Mouse (Mus musculus): Measurements from ENCODE around the gene Cpox.
A peak's percentile ranks its signal among the peaks of the same experiment; 100 is the strongest.

Cpox gene

GRCm38 (mm10) chr16:58670643-58671042 lies 551 bp downstream of the Cpox start:
- peak; percentile 12 to 29 for DNase-seq

- DNase-seq, result no peak
Measured at GRCm38 (mm10) chr16:58671212-58671985, 1.3 kb downstream of the Cpox start.

- DNase-seq, result no peak
Measured at GRCm38 (mm10) chr16:58672396-58672795, 2.3 kb downstream of the Cpox start.

- no peak for DNase-seq
Measured at GRCm38 (mm10) chr16:58673811-58674410, 3.8 kb downstream of the Cpox start.

GRCm38 (mm10) chr16:58675256-58675655 lies 5.2 kb downstream of the Cpox start:
- DNase-seq, result no peak

GRCm38 (mm10) chr16:58676156-58676555 lies 6.1 kb downstream of the Cpox start:
- no peak for DNase-seq

- DNase-seq, result no peak
Measured at GRCm38 (mm10) chr16:58676633-58677032, 6.5 kb downstream of the Cpox start.

- no peak for DNase-seq
Measured at GRCm38 (mm10) chr16:58677491-58677890, 7.4 kb downstream of the Cpox start.

GRCm38 (mm10) chr16:58678660-58679059 lies 8.6 kb downstream of the Cpox start:
- no peak for DNase-seq

GRCm38 (mm10) chr16:58682046-58682445 lies 12.0 kb downstream of the Cpox start:
- DNase-seq, result no peak

- DNase-seq, result no peak
Measured at GRCm38 (mm10) chr16:58682870-58683269, 12.8 kb downstream of the Cpox start.

GRCm38 (mm10) chr16:58683911-58684310 lies 13.8 kb downstream of the Cpox start:
- DNase-seq, result no peak

GRCm38 (mm10) chr16:58684537-58684936 lies 14.4 kb downstream of the Cpox start:
- DNase-seq, result no peak

GRCm38 (mm10) chr16:58685548-58686537 lies 15.8 kb downstream of the Cpox start:
- DNase-seq, result no peak

GRCm38 (mm10) chr16:58688534-58688933 lies 18.4 kb downstream of the Cpox start:
- DNase-seq, result no peak

- DNase-seq, result no peak
Measured at GRCm38 (mm10) chr16:58689555-58690169, 19.6 kb downstream of the Cpox start.

GRCm38 (mm10) chr16:58690322-58690732 lies 20.2 kb downstream of the Cpox start:
- DNase-seq, result peak in 1 of 2 experiments; percentile 16

GRCm38 (mm10) chr16:58694091-58694490 lies 24.0 kb downstream of the Cpox start:
- DNase-seq, result no peak

- DNase-seq, result no peak
Measured at GRCm38 (mm10) chr16:58696796-58697195, 26.7 kb downstream of the Cpox start.

GRCm38 (mm10) chr16:58697261-58697660 lies 27.2 kb downstream of the Cpox start:
- DNase-seq, result no peak

GRCm38 (mm10) chr16:58700174-58700573 lies 30.1 kb downstream of the Cpox start:
- no peak for DNase-seq

- DNase-seq, result no peak
Measured at GRCm38 (mm10) chr16:58700816-58701424, 30.8 kb downstream of the Cpox start.
